Mouse (Mus musculus): ENCODE data around the gene Dtnb. TPM values are rescaled to one million over a fixed set of nuclear protein-coding genes. Genes with fewer than 3 reads are reported as not detected.

Gene Dtnb
- polyA plus RNA-seq, 1 experiment from 2014 or later, result 28.7 TPM

DNA sequence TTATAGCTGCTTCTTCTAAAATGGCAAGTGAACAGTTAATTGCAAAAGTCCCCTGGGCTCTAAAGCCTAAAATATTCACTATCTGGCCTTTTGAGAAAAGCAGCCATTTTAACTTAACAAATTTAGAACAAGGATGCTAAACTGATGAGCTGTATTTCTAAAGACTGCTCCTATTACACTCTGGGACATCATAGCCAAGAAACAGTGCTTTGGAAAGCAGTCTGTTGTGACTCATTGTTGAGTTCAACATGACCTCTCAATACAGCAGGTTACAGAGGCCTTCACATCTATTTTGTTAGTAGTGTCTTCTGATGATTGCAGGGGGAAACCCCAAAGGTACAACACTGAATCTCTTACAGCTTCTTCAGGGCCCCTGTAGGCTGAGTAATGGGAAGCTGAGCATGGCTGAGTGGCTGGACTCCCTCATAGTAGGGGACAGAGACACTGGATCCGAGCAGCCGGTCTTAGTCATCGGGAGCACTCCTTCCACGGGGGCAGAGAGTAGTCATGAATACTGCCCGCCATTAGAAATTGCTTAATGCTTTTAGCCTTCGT, 157.4 kb downstream of the Dtnb start:
- 88% methylated on average over 6 of the region's 6 CpGs for WGBS
- Histone ChIP-seq H3K27ac (no peak overlapping the region), H3K9me3 (no peaks in the 10 kb centered on the region), H3K4me3 (no peak overlapping the region), H3K36me3 (no peaks in the 10 kb centered on the region), H3K4me1 (peaks cover 17% of the 10 kb centered on the region), H3K27me3 (ENCODE audit: insufficient read depth, poor library complexity, severe bottlenecking) (no peaks in the 10 kb centered on the region)
- no peak for DNase-seq (ENCODE audit: low spot score)

GRCm38 (mm10) chr12:3732623-3733265, 160.6 kb downstream of the Dtnb start:
- H3K27ac ChIP-seq, result no peak overlapping the region
- 69% methylated on average over 11 of the region's 11 CpGs for WGBS

DNA sequence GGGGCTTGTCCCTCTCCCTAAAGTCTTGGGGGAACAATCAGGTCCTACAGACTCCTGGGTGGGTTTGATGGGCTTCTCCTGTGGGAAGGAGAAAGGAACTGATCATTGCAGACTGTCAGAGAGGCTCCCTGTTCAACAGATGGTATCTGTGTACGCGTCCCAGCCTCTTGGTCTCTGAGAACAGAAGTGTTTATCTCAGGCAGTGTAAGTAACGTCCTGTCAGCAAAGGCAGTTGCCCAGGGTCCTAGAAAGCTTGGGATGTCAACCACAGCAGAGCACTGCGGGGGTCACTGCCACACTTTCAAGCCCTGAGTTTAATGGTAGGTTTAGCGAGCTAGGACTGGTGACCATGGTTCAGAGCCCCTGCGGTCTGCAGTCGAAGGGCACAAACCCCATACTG, 161.1 kb downstream of the Dtnb start:
- peaks cover 12% of the 10 kb centered on the region; the same call in 1 of the 2 replicates for H3K4me1 ChIP-seq
- H3K9me3 ChIP-seq, result no peaks in the 10 kb centered on the region
- H3K36me3 ChIP-seq, result 0 out of 2 replicates have a peak, but pooled peaks cover 3% of the 10 kb centered on the region
- H3K27me3 ChIP-seq (ENCODE audit: insufficient read depth, poor library complexity, severe bottlenecking), result no peaks in the 10 kb centered on the region
- H3K4me3 ChIP-seq, result no peak overlapping the region
- DNase-seq (ENCODE audit: low spot score), result no peak
- 43% methylated on average over 7 of the region's 7 CpGs for WGBS
- no peak overlapping the region for H3K27ac ChIP-seq

More at GRCm38 (mm10) chr12:3732623-3733265, 160.6 kb downstream of the Dtnb start:
- Histone ChIP-seq H3K36me3 (0 out of 2 replicates have a peak, but pooled peaks cover 3% of the 10 kb centered on the region), H3K27me3 (ENCODE audit: insufficient read depth, poor library complexity, severe bottlenecking) (no peaks in the 10 kb centered on the region), H3K4me1 (peaks cover 12% of the 10 kb centered on the region; the same call in 1 of the 2 replicates), H3K9me3 (no peaks in the 10 kb centered on the region), H3K4me3 (no peak overlapping the region)
- DNase-seq (ENCODE audit: low spot score), result no peak

GRCm38 (mm10) chr12:3737009-3737408, 164.8 kb downstream of the Dtnb start:
- peaks cover 29% of the 10 kb centered on the region for H3K4me1 ChIP-seq
- H3K9me3 ChIP-seq, result no peaks in the 10 kb centered on the region
- no peak overlapping the region for H3K4me3 ChIP-seq
- 0 out of 2 replicates have a peak, but pooled peaks cover 3% of the 10 kb centered on the region for H3K36me3 ChIP-seq
- H3K27me3 ChIP-seq (ENCODE audit: insufficient read depth, poor library complexity, severe bottlenecking), result no peaks in the 10 kb centered on the region
- DNase-seq (ENCODE audit: low spot score), result no peak
- no peak overlapping the region for H3K27ac ChIP-seq
- WGBS, result 90% methylated on average over 7 of the region's 7 CpGs

GRCm38 (mm10) chr12:3738741-3739529, 166.8 kb downstream of the Dtnb start:
- 13% methylated on average over 7 of the region's 7 CpGs for WGBS
- H3K27ac ChIP-seq, result no peak overlapping the region

GRCm38 (mm10) chr12:3739749-3740704, 167.8 kb downstream of the Dtnb start:
- Histone ChIP-seq H3K27ac (no peak overlapping the region), H3K27me3 (ENCODE audit: insufficient read depth, poor library complexity, severe bottlenecking) (no peaks in the 10 kb centered on the region), H3K4me3 (no peak overlapping the region), H3K4me1 (peaks cover 17% of the 10 kb centered on the region), H3K36me3 (0 out of 2 replicates have a peak, but pooled peaks cover 3% of the 10 kb centered on the region), H3K9me3 (no peaks in the 10 kb centered on the region)
- no peak for DNase-seq (ENCODE audit: low spot score)
- 64% methylated on average over 18 of the region's 18 CpGs for WGBS

More at GRCm38 (mm10) chr12:3738741-3739529, 166.8 kb downstream of the Dtnb start:
- H3K9me3 ChIP-seq, result no peaks in the 10 kb centered on the region
- no peaks in the 10 kb centered on the region for H3K27me3 ChIP-seq (ENCODE audit: insufficient read depth, poor library complexity, severe bottlenecking)
- peaks cover 17% of the 10 kb centered on the region for H3K4me1 ChIP-seq
- no peak for DNase-seq (ENCODE audit: low spot score)
- no peak overlapping the region for H3K4me3 ChIP-seq
- 0 out of 2 replicates have a peak, but pooled peaks cover 3% of the 10 kb centered on the region for H3K36me3 ChIP-seq

DNA sequence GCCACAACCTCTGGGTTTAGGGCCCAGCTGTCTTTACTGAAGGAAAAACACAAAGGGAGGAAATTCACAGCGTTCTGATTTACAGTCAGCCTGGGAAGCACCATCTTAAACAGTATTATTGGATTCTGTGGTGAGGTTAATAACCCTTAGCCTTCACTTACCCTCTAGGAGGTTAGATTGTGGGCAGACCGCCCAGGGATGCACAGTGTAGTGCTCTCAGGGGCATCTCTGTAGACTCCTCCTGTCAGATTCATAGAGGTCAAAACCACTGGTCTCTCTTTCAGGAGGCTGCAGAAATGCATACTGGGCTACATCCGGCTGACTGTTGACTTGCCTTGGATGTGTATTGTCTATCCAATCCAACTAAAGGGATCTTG, 168.5 kb downstream of the Dtnb start:
- Histone ChIP-seq H3K4me3 (no peak overlapping the region), H3K4me1 (peaks cover 17% of the 10 kb centered on the region), H3K27ac (no peak overlapping the region), H3K27me3 (ENCODE audit: insufficient read depth, poor library complexity, severe bottlenecking) (no peaks in the 10 kb centered on the region), H3K36me3 (0 out of 2 replicates have a peak, but pooled peaks cover 3% of the 10 kb centered on the region), H3K9me3 (no peaks in the 10 kb centered on the region)
- WGBS, result 70% methylated on average over 3 of the region's 3 CpGs
- no peak for DNase-seq (ENCODE audit: low spot score)

DNA sequence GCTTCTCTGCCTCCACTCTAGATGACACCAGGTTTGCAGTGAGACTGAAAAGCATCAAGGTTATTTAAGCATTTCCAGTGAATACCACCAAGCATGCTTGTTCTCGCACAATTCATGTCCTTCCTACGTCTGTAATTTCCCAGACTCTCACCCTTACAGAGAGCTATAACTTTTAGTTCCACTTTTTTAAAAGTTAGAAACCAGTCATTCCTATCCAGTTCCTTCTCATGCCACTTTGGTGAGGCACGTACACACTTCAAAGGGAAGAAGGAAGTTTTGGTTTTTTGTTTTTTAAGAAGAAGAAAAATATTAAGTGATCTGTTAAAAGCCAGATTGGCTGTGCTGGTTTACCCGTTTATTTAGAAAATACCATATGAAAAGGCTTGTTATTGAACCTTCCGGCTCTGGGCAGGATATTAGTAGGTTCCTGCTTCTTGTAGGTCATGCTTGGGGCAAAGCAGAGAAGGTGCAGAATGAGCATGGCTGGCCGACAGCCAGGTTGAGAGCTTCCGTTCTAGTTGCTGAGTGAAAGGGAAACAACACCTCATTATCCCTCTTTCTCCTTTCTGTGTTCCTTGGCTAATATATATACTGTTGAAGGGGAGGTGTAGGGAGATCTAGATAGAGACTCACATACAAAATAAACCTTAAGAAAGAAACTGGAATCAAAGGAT, 173.4 kb downstream of the Dtnb start:
- H3K9me3 ChIP-seq, result no peaks in the 10 kb centered on the region
- H3K4me3 ChIP-seq, result no peak overlapping the region
- 0 out of 2 replicates have a peak, but pooled peaks cover 4% of the 10 kb centered on the region for H3K36me3 ChIP-seq
- H3K4me1 ChIP-seq, result peaks cover 12% of the 10 kb centered on the region; the same call in 1 of the 2 replicates
- 0 out of 2 replicates have a peak overlapping the region, but pooled peaks have one; percentile 4 for H3K27ac ChIP-seq
- DNase-seq (ENCODE audit: low spot score), result no peak
- no peaks in the 10 kb centered on the region for H3K27me3 ChIP-seq (ENCODE audit: insufficient read depth, poor library complexity, severe bottlenecking)
- 76% methylated on average over 7 of the region's 7 CpGs for WGBS

- Histone ChIP-seq H3K27me3 (ENCODE audit: insufficient read depth, poor library complexity, severe bottlenecking) (no peaks in the 10 kb centered on the region), H3K36me3 (0 out of 2 replicates have a peak, but pooled peaks cover 4% of the 10 kb centered on the region), H3K27ac (no peak overlapping the region), H3K9me3 (no peaks in the 10 kb centered on the region), H3K4me1 (peaks cover 12% of the 10 kb centered on the region; the same call in 1 of the 2 replicates), H3K4me3 (no peak overlapping the region)
- 94% methylated on average over 3 of the region's 3 CpGs for WGBS
- no peak for DNase-seq (ENCODE audit: low spot score)
These were observed 174.2 kb downstream of the Dtnb start for GRCm38 (mm10) chr12:3746369-3746768.

DNA sequence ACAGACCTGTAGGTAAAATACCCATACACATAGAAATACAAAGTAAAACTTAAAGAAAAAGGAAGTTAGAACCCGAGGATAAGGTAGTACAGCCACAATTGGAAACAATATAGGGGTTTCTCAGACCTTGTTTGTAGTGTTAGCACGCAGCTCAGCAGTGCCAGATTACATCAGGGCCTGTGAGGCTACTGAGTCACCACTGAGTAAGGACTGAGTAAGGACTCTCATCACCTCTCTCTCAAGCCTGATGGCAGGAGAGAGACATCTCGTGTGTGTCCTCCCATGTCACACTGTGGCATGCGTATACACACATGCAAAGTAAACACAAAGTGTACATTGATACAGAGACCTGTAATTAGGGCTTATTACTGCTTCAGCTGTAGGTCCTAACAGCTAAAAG, 175.4 kb downstream of the Dtnb start:
- DNase-seq (ENCODE audit: low spot score), result no peak
- Histone ChIP-seq H3K4me3 (no peak overlapping the region), H3K9me3 (no peaks in the 10 kb centered on the region), H3K27ac (no peak overlapping the region), H3K27me3 (ENCODE audit: insufficient read depth, poor library complexity, severe bottlenecking) (no peaks in the 10 kb centered on the region), H3K36me3 (0 out of 2 replicates have a peak, but pooled peaks cover 6% of the 10 kb centered on the region), H3K4me1 (peaks cover 12% of the 10 kb centered on the region; the same call in 1 of the 2 replicates)
- 72% methylated on average over 4 of the region's 4 CpGs for WGBS

DNA sequence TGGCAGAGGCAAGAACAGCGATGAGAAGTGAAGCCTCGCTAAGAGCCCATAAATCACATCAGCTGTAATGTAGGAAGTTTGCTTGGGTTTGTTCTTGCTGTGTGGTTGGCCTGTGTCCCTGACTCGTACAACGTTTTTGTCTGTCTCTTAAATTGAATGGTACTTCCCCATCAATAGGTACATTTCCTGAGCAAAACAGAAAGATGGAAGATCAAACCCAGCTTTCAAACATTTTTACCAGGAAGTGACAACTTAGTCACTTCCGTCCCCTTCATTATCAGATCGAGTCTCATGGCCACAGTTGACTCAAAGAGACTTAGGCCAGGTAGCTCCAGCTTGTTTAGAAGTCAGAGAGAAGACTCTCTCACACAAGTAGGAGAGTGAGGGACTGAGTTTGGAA, 183.3 kb downstream of the Dtnb start:
- 82% methylated on average over 6 of the region's 6 CpGs for WGBS
- no peak overlapping the region for H3K27ac ChIP-seq
- no peaks in the 10 kb centered on the region for H3K27me3 ChIP-seq (ENCODE audit: insufficient read depth, poor library complexity, severe bottlenecking)

More for the DNA sequence above, 183.3 kb downstream of the Dtnb start:
- DNase-seq (ENCODE audit: low spot score), result no peak
- H3K4me3 ChIP-seq, result no peak overlapping the region
- H3K36me3 ChIP-seq, result 0 out of 2 replicates have a peak, but pooled peaks cover 7% of the 10 kb centered on the region
- no peaks in the 10 kb centered on the region for H3K9me3 ChIP-seq
- H3K4me1 ChIP-seq, result no peaks in the 10 kb centered on the region

Data from heart, embryonic 10.5 days (tissue).